Mouse (Mus musculus) testis, postnatal 14 days (tissue): ENCODE results near the gene Senp5.
"Not testable (repeated sequence)": the region's sequence is repeated elsewhere in the genome, so short reads cannot be mapped to it uniquely, and the experiment has no call there.

Source experiments
- DNase-seq: peaks from one replicate; pipeline ENCODE4 v3.0.0; 2021; ENCODE audit warnings: low spot score

The Senp5 gene

DNA sequence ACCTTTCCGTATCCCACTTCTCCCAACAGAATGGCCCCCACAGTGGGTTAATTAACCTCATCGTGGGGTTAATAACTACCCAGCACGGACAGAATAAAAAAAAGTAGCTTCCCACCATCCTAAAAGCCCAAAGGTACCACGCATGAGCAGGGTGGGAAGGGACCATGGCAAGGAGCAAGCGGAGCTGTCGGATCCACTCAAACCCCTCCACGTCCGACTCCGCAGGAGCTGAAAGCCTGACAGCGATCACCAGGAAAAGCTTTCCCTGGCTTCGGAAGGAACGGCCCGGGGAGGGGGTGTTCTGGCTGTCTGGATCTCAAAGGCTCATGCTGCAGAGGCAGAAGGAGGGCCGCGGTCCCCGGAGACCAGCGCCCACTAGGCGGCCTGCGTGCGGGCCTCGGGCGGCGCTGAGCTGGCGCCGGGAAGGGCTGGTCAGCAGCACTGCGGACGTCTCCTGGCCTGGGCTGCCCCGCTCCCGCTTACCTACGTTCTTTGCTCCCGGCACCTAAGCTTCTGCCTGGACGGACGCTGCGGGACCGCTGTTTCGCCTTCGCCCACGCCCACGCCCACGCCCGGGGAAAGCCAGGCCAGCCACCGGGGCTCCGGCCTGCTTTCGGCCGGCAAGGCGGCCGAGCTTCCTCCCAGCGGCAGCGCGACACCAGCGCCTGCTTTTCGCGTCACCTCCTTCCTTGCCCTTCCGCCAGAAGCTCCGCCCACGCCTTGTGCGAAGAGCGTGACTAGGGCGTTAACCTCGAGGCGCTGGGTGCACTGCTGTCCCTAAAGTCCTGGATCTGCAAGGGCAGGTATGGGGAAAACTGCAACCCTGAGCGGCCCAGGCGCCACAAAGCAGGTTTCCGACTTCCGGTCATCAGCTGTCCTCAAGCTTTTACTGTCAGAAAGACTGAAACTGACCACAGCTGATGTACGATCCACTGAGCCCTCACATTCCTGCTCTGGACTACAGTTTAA is at the start of gene Senp5:
Gene Senp5 (minus strand): TSS at position 779 of the 969 bp plus-strand sequence.
- DNase-seq = peak; percentile 91

DNA sequence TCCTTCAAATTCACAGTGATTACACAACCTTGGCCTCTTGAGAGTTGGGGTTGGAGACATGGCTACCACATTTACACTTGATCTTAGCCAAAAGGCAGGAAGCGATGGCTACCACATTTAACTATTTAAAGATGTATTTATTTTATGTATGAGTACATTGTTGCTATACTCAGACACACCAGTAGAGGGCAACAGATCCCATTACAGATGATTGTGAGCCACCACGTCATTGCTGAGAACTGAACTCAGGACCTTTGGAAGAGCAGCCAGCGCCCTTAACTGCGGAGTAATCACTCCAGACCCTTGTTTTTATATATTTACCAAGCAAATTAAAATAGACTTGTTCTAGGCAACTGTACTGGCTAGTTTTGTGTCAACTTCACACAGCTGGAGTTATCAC is 39.3 kb upstream of the Senp5 start:
- DNase-seq = no peak

DNA sequence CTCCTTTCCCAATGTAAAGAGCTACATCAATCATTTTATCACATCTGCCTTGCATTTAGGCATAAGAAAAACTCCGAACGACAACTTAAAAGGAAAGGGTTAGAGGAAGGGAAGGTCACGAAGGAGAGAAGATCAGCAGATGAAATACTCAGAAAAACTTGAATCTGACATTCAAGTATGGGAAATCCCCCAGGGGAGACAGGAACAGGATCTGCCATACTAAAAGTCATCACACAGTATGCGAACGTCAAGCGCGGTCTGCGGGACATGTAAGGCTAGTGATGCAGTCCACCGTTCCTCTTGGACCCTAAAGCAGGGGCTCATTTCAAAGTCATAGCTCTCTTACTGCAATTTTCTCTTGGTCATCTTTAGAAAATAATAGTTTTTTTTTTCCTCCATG is 16.6 kb upstream of the Senp5 start:
- DNase-seq = no peak

DNA sequence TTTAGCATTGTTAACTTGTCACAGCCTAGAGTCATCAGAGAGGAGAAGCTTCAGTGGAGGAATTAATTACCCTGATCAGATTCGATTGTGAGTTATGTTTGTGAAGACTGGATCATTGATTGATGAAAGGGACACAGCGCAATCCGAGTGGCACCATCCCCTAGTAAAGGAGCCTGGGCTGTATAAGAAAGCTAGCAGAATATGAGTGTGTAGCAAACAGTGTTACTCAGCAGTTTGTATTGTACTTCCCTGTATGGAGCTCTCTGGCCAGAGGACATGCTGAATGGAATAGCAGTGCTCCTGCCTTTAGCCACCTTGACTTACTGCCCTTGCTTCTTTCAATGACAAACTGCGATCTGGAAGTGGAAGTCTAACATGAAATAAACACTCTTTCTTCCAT is 7.2 kb upstream of the Senp5 start:
- no peak for DNase-seq

DNA sequence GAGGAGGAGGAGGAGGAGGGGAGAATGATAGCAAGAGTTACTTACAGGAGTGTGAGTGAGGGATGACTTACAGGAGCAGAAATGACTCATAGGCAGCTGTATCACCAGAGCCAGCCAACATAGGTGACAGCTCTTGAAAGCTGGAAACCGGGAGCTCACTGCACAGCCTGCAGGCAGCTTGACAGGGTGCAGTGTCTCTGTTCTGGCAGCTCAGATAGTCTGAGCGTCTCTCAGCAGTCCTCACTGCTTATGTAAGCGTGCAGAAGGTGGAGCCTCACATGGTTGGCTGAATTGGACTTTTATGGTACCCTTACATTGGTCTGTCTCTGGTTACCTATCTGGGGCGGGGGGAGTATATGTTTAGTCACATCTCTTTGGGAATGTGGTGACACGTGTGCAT is 6.8 kb upstream of the Senp5 start:
- no peak for DNase-seq

DNA sequence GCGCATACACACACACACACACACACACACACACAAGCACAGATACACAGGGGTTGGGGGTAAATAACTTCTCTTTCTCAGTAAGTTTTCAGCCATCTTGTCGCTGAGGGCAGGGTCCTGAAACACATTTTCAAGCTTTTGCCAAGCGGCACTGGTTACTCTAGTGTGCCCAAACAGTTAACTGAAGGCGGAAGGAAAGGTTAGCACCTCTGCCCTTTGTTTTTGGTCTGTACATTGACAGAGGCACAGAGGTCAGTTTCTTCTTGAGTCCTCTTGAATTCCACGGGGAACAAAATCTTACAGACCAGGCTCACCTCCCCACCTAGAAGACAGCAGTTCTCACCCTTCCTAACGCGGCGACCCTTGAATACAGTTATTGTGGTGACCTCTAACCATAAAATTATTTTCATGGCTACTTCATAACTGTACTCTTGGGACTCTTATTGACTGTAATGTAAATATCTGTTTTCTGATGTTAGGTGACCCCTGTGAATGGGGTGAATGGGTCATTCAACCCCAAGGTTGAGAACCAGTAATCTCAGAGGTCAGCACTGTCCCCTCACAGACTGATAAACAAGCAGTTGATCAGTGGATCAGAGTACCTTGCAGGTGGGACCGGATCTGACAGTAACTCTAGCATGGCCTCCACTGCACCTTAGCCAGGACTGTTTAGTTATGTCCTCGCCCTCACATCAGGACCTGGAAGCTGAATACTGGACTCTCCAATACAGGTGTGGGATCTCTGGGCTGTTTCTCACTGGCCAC is 5.6 kb upstream of the Senp5 start:
- DNase-seq = no peak

DNA sequence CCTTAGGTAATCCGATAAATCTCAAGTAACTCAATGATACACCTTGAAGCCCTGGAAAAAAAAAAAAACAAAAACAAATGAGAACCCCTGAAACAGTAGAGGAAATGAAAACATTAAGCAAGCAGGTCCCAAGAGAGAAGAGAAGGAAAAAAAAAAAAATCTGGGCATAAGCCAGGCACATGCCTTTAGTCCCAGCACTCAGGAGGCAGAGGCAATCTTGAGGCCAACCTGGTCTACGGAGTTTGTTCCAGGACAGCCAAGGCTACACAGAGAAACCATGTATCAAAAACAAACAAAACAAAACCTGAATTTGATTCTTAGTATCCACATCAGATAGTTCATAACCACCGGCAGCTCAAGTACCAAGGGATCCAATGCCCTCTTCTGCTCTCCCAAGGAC is 1.6 kb upstream of the Senp5 start:
- peak; percentile 59 for DNase-seq

DNA sequence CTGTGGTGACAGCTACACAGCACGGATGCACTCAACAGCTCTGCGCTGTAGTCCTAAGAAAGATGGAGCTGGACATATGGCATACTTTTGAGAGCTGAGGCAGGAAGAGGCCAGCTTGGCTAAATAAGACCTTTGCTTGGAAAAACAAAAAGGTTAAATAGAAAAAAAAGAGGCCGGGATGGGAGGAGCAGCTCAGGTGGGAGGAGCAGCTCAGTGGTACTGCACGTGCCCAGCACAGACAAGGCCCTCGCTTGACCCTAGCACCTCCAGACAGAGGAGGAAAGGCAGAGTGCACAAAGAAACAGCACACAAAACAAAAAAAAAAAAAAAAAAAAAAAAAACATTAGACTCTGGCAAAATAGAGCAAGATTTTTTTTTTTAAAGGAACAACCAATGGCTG is 6.7 kb downstream of the Senp5 start:
- DNase-seq = no peak

DNA sequence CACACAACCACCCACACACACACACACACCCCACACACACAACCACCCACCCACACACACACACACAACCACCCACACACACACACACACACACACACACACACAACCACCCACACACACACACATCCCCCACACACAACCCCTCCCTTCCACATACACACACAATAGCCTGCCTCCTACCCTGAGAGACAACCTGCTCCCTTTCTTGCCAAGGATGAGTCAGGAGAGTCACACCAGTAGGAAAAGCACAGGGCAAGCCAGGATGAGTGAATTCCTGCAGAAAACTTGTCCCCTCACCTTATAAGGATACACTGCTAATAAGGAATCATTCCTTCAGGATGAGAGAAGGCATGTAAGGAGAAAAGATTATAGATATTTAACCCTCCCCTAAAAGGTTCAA is 9.1 kb downstream of the Senp5 start:
- no peak for DNase-seq

DNA sequence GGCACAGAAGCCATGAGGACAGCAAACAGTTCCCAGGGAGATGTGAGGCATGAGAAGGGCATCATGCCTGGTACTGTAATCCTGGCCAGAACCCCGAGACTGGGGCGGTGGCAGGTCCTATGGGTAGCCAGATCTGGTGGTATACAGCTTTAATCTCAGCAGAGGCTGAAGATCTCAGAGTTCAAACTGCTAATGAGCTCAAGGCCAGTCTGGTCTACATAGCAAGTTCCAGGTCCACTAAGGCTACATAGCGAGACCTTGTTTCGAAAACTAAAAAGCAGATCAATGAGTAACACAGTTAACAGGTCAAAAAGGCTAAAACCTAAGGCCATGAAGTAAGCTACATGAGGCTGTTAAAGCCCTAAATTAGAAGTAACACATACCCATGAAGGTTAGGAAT is 9.9 kb downstream of the Senp5 start:
- DNase-seq = no peak

DNA sequence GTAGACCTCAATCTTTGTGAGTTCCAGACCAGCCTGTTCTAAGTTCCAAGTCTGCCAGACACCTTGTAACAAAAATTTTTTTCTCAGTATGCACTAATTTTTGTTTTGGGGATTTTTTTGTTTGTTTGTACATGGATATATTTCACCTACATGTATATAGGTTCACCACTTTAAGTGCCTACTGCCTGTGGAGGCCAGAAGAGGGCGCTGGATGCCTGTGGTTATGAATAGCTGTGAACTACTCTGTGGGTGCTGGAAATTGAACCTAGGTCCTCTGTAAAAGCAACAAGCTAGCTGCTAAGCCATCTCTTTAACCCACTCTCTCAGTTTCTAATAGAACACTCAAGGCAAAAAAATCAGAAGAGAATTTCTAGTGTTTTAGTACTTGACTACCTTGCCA is 11.0 kb downstream of the Senp5 start:
- DNase-seq = no peak

DNA sequence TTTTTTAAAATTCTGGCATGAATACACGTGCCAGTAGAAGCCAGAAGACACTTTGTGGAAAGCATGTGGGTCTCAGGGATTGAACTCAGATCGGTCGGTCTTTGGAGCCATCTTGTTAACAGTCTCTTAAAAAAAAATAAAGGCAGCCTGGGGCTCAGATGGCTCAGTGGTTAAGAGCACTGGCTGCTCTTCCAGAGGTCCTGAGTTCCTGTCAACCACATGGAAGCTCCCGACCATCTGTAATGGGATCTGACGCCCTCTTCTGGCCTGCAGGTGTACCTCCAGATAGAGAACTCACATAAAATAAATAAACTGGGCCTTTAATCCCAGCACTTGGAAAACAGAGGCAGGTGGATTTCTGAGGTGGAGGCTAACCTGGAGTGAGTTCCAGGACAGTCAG is 22.1 kb downstream of the Senp5 start:
- DNase-seq = no peak

DNA sequence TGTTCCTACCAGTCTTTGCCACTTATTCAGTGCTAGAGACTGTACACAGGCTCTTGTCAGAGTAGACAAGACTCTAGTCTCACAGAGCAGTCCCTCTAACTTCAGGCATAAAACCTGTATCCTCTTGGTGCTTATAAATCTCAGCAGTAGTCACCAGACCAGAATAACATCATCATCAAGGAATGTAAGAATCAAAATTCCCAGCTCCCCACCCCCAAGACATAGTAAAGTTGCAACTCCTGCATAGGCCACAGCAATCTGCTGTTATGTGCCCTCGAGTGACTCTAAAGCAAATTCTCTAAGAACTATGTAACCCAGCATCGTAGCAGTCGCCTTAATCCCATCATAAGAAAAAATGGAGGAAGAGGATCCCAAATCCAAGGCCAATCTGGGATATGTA is 23.6 kb downstream of the Senp5 start:
- no peak for DNase-seq

DNA sequence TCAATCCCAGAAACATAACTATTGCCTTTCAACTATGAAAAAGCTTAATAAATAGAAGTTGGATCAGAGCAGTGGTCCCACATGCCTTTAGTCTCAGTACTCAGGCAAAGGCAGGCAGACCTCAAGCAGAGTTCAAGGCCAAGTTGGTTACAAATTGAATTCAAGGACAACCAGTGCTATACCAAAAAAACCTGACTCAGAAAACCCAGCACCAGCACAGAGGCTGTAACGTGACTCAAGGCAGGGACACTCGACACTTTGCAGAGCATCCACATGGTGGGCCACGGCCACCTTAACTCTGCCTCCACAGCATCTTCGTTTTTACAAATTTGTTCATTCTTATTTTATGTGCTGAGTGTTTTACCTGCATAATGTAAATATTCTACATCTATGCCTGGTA is 27.8 kb downstream of the Senp5 start:
- DNase-seq = no peak

DNA sequence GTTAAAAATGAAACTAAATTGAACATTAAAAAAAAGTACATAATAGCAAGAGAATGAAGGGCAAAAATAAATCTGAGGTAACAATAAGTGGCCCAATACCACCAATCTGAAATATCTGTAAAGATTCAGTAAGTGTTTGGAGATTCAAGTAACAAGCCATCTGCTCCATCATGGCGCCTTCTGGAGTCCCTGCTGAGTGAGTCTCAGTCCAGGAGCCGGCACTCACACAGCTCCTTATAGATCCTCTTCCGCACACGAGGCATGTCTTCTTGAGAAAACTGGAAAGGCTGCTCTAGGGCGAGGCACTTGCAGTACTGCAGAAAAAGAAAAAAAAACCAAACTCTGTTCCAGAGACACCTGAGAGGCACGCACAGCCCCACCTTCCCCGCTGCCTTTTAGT is 39.9 kb downstream of the Senp5 start:
- DNase-seq = no peak

DNA sequence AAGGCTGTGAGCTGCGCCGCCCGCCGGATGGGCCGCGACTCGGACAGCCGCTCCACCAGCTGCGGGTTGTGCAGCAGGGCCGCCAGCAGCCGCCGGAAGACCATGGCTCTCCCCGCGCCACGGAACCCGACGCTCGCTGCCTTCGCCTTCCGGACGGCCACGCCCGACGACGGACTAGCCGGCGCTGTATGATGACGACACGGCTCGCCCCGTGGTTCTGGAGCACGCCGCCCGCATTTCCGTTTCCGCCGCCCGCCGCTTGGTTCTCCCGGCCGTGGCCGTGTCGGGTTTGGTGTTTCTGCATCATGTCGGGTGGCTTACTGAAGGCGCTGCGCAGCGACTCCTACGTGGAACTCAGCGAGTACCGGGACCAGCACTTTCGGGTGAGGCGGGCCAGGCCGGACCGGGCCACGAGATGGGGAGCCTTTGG is 54.7 kb downstream of the Senp5 start, which contains the start of the genes 0610012G03Rik and Ncbp2:
Gene 0610012G03Rik (minus strand): TSS at position 150 of the 430 bp plus-strand sequence.
Gene Ncbp2 (plus strand): TSS at position 169 of the 430 bp plus-strand sequence.
- DNase-seq = peak; percentile 94

DNA sequence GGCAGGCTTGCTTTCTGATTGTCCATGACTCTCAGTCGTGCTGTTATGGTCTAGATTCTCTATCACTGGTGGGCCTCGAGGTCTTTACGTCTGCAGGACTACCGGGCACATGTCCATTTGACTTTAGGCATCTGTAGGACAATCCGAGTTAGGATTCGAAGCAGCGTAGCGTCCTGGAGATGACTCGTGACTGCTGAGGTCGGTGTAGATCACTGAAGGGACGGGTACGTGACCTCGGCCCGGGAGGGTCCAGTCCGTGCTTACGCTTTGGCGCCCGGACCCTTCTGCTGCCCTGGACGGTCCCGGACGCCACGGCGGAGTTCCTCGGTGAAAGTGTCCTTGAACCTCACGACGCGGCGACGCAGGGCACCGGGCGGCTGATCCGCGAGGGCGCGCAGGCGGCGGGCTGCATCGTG is 55.2 kb downstream of the Senp5 start:
- no peak for DNase-seq

DNA sequence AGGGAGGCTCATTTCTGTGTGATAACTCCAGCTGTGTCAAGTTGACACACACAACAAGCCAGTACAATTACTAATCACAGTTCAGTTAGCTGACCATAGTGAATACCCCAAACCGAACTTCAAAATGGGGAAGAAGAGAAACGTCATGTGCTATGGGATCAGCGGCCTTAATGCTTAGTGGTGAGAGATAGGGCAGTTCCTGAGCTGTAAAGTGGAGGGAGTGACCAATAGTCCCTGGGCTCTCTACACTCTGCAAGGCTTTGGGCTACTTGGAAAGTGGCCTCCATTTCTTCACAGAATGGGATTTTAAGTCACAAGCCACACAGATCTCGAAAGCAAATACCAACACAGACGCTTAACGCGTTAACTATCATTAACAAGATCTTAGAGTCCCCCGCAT is 55.8 kb downstream of the Senp5 start:
- no peak for DNase-seq

DNA sequence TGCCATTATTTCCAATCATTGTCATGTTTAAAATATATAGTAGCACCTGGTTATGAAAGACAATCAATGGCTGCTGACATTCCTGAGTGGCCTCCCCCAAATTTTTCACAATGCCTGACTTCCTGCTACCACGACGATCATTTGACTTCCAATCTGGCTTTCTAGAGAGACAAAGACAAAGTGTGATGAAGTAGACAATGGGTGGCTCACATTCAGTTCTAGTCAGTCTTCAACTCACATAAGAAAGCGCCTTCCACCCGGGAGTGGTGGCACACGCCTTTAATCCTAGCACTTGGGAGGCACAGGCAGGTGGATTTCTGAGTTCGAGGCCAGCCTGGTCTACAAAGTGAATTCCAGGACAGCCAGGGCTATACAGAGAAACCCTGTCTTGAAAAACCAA is 57.1 kb downstream of the Senp5 start:
- DNase-seq = not testable (repeated sequence)

DNA sequence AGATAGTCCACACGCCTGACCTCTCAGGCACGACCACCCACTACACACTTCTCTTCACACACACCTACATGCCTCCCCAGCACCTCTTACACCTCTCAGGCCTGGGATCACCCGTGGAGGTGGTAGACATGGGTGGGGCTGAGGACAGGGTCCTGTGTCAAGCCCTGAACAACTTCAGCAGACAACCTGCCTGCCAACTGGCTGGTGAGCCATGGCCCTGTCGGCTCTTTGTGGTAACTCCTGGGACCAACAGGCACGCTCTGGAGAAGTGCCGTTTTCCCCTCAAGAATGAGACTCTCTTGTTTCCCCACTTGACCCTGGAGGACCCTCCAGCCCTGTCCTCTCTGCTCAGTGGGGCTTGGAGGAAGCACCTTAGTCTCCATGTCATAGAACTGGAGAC is 57.7 kb downstream of the Senp5 start:
- no peak for DNase-seq

DNA sequence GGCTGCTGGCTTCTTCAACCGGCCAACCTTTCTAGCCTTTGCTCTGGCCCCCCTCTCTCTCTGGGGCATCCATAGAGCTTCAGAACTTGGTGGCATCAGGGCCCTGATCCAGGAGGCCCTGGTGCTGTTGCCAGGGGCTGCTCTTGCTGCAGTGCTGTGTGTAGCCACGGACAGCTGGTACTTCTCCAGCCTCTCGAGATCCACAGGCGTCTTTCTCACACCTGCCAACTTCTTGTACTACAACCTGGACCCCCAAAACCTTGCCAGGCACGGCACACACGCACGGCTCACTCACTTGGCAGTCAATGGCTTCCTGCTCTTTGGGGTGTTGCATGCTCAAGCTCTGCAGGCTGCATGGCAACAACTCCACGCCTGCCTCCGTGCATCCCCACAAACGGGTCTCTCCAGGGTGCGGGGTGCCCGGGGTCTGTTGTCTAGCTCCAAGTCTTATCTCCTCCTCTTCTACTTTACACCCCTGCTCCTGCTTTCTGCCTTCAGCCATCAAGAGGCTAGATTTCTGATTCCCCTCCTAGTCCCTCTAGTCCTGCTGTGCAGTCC is 58.3 kb downstream of the Senp5 start:
- DNase-seq = no peak

DNA sequence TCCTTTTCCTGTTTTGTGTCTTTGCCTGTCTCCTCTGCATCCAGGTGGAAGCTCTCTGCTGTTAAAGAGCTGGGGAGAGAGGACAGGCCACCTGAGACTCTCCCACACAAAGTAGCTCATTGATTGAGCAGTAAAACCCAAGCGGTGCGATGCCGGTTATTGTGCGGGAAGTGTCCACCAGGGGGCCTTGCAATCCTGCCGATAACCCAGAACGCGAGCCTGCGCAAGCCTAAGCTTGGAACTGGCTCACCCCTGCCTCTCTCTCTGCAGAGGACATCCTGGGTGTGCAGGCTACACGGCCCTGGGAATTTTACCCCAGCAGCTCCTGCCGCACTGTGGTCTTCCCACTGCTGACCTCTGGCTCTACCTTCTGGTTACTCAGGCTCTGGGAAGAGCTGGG is 59.1 kb downstream of the Senp5 start:
- peak; percentile 60 for DNase-seq

DNA sequence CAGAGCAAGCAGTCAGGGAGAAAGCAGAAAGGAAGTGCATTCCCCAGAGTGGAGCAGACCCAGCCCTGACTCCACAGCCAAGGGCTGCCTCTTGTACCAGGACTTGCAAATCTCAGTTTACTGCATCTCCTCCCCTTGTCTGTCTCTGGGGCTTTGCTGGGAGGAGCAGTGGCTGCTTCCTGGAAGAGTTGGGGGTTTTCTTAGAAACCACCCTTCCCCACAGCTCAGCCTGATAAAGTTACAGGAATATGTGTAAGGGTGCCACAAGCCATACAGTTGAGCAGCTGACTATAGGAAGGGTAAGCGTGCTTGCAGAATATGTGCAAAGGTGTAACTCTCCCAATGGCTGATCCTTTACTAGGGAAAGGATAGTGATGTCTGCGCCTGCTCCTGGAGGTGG is 62.5 kb downstream of the Senp5 start:
- no peak for DNase-seq
